Mouse (Mus musculus) gastrocnemius, adult 2 months (tissue): ENCODE measurements around the gene Trim44. TPM values are rescaled to one million over a fixed set of nuclear protein-coding genes. Genes with fewer than 3 reads are reported as not detected.
A peak's percentile ranks its signal among the peaks of the same experiment; 100 is the strongest.

Experiments
- DNase-seq: peaks from one replicate; pipeline ENCODE4 v3.0.0; 2022
- H3K27ac ChIP-seq: fragments of 200-600 bp; 2 replicates; pipeline ENCODE4 v1.8.1; 2022; ENCODE audit warnings: mild to moderate bottlenecking
- H3K4me3 ChIP-seq: fragments of 200-600 bp; 2 replicates; pipeline ENCODE4 v1.8.1; 2022; ENCODE audit warnings: mild to moderate bottlenecking, moderate library complexity
- CTCF ChIP-seq: fragments of 200-600 bp; IDR thresholded peaks from 2 replicates; pipeline ENCODE4 v1.8.1; 2022; ENCODE audit warnings: antibody characterized with exemption, mild to moderate bottlenecking, moderate library complexity
- intact Hi-C: fragments of 180-260 bp; cut with DNase I; formaldehyde crosslinking; loops from one replicate; pipeline ENCODE4 v1.15.1; 2025
- total RNA-seq, 2 experiments: library from RNA; stranded (reverse); gene quantifications; 2 replicates each; pipeline ENCODE4 v1.2.3; 2021

Trim44 gene
- total RNA-seq, 2 experiments from 2014 or later = 15.9 to 17.1 TPM

GRCm38 (mm10) chr2:102288676-102289075 lies 119.0 kb downstream of the Trim44 start:
- no peak for DNase-seq
- H3K27ac ChIP-seq = no peak overlapping the region
- TF ChIP-seq CTCF = no peak
- H3K4me3 ChIP-seq = no peak overlapping the region
- intact Hi-C loops = no loop called here

- H3K4me3 ChIP-seq = no peak overlapping the region
- no peak for DNase-seq
- H3K27ac ChIP-seq = no peak overlapping the region
- intact Hi-C loops = no loop called here
- no peak for TF ChIP-seq CTCF
Measured at GRCm38 (mm10) chr2:102287369-102287768, 120.3 kb downstream of the Trim44 start.

- DNase-seq = no peak
- intact Hi-C loops = no loop called here
- no peak for TF ChIP-seq CTCF
- H3K4me3 ChIP-seq = no peak overlapping the region
- H3K27ac ChIP-seq = no peak overlapping the region
Measured at GRCm38 (mm10) chr2:102282081-102282480, 125.5 kb downstream of the Trim44 start.

GRCm38 (mm10) chr2:102279779-102280178 lies 127.8 kb downstream of the Trim44 start:
- intact Hi-C loops = no loop called here
- Histone ChIP-seq H3K4me3 (no peak overlapping the region), H3K27ac (no peak overlapping the region)
- no peak for TF ChIP-seq CTCF
- no peak for DNase-seq

GRCm38 (mm10) chr2:102277946-102278345 lies 129.7 kb downstream of the Trim44 start:
- intact Hi-C loops = no loop called here
- TF ChIP-seq CTCF = no peak
- no peak overlapping the region for H3K4me3 ChIP-seq
- no peak overlapping the region for H3K27ac ChIP-seq
- DNase-seq = no peak

- H3K27ac ChIP-seq = no peak overlapping the region
Measured at GRCm38 (mm10) chr2:102273280-102273679, 134.3 kb downstream of the Trim44 start.

GRCm38 (mm10) chr2:102267582-102268339 lies 139.9 kb downstream of the Trim44 start:
- intact Hi-C loops = no loop called here
- H3K27ac ChIP-seq = no peak overlapping the region

More at GRCm38 (mm10) chr2:102273280-102273679, 134.3 kb downstream of the Trim44 start:
- intact Hi-C loops = no loop called here
- H3K4me3 ChIP-seq = no peak overlapping the region
- DNase-seq = no peak
- no peak for TF ChIP-seq CTCF

GRCm38 (mm10) chr2:102266911-102267310 lies 140.7 kb downstream of the Trim44 start:
- intact Hi-C loops = no loop called here
- no peak overlapping the region for H3K4me3 ChIP-seq
- H3K27ac ChIP-seq = no peak overlapping the region
- no peak for TF ChIP-seq CTCF
- no peak for DNase-seq

More at GRCm38 (mm10) chr2:102267582-102268339, 139.9 kb downstream of the Trim44 start:
- DNase-seq = no peak
- H3K4me3 ChIP-seq = no peak overlapping the region
- TF ChIP-seq CTCF = no peak

GRCm38 (mm10) chr2:102259139-102259538 lies 148.5 kb downstream of the Trim44 start:
- peak; percentile 42 for DNase-seq
- no peak overlapping the region for H3K27ac ChIP-seq
- H3K4me3 ChIP-seq = peak overlapping the region; percentile 23; the same call in 1 of the 2 replicates
- intact Hi-C loops = no loop called here
- TF ChIP-seq CTCF = no peak

GRCm38 (mm10) chr2:102258682-102259081 lies 148.9 kb downstream of the Trim44 start:
- intact Hi-C loops = no loop called here
- no peak for TF ChIP-seq CTCF

GRCm38 (mm10) chr2:102257964-102258605 lies 149.5 kb downstream of the Trim44 start:
- no peak for TF ChIP-seq CTCF
- intact Hi-C loops = no loop called here
- Histone ChIP-seq H3K4me3 (peak overlapping the region; percentile 24), H3K27ac (peak overlapping the region; percentile 31)
- peak; percentile 45 for DNase-seq

More at GRCm38 (mm10) chr2:102258682-102259081, 148.9 kb downstream of the Trim44 start:
- no peak overlapping the region for H3K4me3 ChIP-seq
- no peak overlapping the region for H3K27ac ChIP-seq
- no peak for DNase-seq

- intact Hi-C loops = no loop called here
- no peak for DNase-seq
- no peak for TF ChIP-seq CTCF
- Histone ChIP-seq H3K4me3 (no peak overlapping the region), H3K27ac (peak overlapping the region; percentile 31; the same call in 1 of the 2 replicates)
Measured at GRCm38 (mm10) chr2:102256591-102257335, 150.9 kb downstream of the Trim44 start.

GRCm38 (mm10) chr2:102256100-102256499 lies 151.5 kb downstream of the Trim44 start:
- no peak overlapping the region for H3K27ac ChIP-seq
- no peak for DNase-seq
- intact Hi-C loops = no loop called here
- H3K4me3 ChIP-seq = no peak overlapping the region
- TF ChIP-seq CTCF = no peak
